Mouse (Mus musculus) G1E (cell line): ENCODE measurements around the gene Fbxo28. TPM values are rescaled to one million over a fixed set of nuclear protein-coding genes. Genes with fewer than 3 reads are reported as not detected.

Experiments
- ATAC-seq: 2 replicates; pipeline ENCODE4 v1.8.0; 2016; ENCODE audit warnings: mild to moderate bottlenecking; ENCODE audit not compliant: insufficient number of reproducible peaks, poor library complexity, low FRiP score, severe bottlenecking; ENCODE audit errors: extremely low read depth
- DNase-seq: peaks from one replicate; pipeline ENCODE4 v3.0.0; 2012; ENCODE audit warnings: low spot score
- H3K27me3 ChIP-seq: 2 replicates; pipeline ENCODE4 v1.6.1; 2012; ENCODE audit warnings: mild to moderate bottlenecking, low read length, inconsistent platforms; ENCODE audit not compliant: insufficient read depth
- H3K36me3 ChIP-seq: replicated peaks from 2 replicates; pipeline ENCODE3; 2012; ENCODE audit warnings: mild to moderate bottlenecking, inconsistent platforms
- H3K4me1 ChIP-seq: 2 replicates; pipeline ENCODE4 v1.6.1; 2012; ENCODE audit warnings: low read depth, low read length, inconsistent platforms, mixed read lengths; ENCODE audit not compliant: insufficient read depth
- H3K4me3 ChIP-seq: 2 replicates; pipeline ENCODE4 v1.5.1; 2012; ENCODE audit warnings: low read depth, mild to moderate bottlenecking, inconsistent platforms, low read length, moderate library complexity, mixed read lengths
- H3K9me3 ChIP-seq: replicated peaks from 2 replicates; pipeline ENCODE4 v1.6.1; 2012; ENCODE audit warnings: inconsistent platforms
- CTCF ChIP-seq: IDR thresholded peaks from 2 replicates; pipeline ENCODE4 v1.5.1; 2012; ENCODE audit warnings: low read depth, low read length, inconsistent platforms, mixed read lengths
- GATA1 ChIP-seq: IDR thresholded peaks from 2 replicates; pipeline ENCODE4 v1.6.1; 2012; ENCODE audit warnings: borderline replicate concordance, low read length, inconsistent platforms, mixed read lengths
- GATA2 ChIP-seq: IDR thresholded peaks from 2 replicates; pipeline ENCODE4 v1.6.1; 2012; ENCODE audit warnings: low read depth, low read length, inconsistent platforms, borderline replicate concordance
- POLR2AphosphoS5 ChIP-seq: IDR thresholded peaks from 2 replicates; pipeline ENCODE4 v1.6.1; 2012; ENCODE audit warnings: low read depth, low read length, inconsistent platforms; ENCODE audit not compliant: insufficient replicate concordance
- TAL1 ChIP-seq: conservative IDR thresholded peaks from 2 replicates; pipeline ENCODE4 v1.6.1; 2012; ENCODE audit warnings: low read depth, low read length, inconsistent platforms, mixed read lengths
- polyA plus RNA-seq: library from polyadenylated mRNA; stranded (reverse); fragments of >175 nt; gene quantifications from 2 replicates; pipeline ENCODE4 v1.2.3, GENCODE M21; 2012
- total RNA-seq, 2 experiments: library from RNA; stranded (forward) in 1 of 2; stranded (reverse) in 1 of 2; fragments of 200-1000 nt in 1 of 2; fragments of >200 nt in 1 of 2; fragmentation: Nextera tagmentation in 1 of 2; gene quantifications; 2 replicates each; pipeline ENCODE4 v1.2.3; 2014 to 2017

The Fbxo28 gene
- total and polyA plus RNA-seq, 3 experiments: 23.9 to 27.5 (median 26.5) TPM

DNA sequence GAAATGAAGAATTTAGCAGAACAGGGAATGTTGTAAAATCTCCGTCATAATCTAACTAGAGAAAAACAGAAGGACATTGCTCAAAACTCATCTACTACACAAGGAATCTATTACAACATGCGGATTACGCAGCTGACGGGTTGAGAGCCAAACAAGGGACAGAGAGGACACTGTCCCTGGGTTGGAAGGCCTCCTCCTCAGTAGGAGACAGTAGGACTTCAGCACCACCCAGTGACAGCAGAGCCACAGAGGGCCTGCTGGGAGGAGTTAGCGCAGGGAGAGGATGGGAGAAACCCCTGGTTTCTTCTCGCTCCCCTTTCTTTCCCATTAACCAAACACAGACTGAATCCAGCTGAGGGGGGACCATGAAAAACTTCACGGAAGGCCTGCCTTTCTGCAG, 53.6 kb downstream of the Fbxo28 start:
- Histone ChIP-seq H3K9me3 (no peaks in the 10 kb centered on the region), H3K36me3 (no peaks in the 10 kb centered on the region), H3K4me1 (peaks cover 13% of the 10 kb centered on the region), H3K4me3 (no peak overlapping the region), H3K27me3 (peaks cover 6% of the 10 kb centered on the region; the same call in 1 of the 2 replicates)
- ATAC-seq (no peak), DNase-seq (no peak)
- TF ChIP-seq POLR2AphosphoS5 (no peak), GATA2 (no peak), CTCF (no peak), GATA1 (no peak), TAL1 (no peak)

DNA sequence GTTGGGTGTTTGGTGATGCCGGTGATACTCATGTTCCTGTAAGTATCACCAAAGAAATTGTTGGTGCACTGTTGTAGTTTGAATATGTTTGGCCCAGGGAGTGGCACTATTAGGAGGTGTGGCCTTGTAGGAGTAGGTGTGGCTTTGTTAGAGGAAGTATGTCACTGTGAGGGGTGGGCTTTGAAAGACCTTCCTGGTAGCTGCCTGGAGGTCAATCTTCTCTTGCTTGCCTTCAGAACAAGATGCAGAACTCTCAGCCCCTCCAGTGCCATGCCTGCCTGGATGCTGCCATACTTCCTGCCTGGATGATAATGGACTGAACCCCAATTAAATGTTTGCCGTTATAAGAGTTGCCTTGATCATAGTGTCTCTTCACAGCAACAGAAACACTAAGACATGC, 56.6 kb downstream of the Fbxo28 start:
- no peak for DNase-seq
- H3K4me3 ChIP-seq: no peak overlapping the region
- no peaks in the 10 kb centered on the region for H3K9me3 ChIP-seq
- no peak for TF ChIP-seq GATA1
- TF ChIP-seq CTCF: no peak
- TF ChIP-seq POLR2AphosphoS5: no peak
- no peak for TF ChIP-seq GATA2
- TF ChIP-seq TAL1: no peak
- H3K27me3 ChIP-seq: peaks cover 6% of the 10 kb centered on the region; the same call in 1 of the 2 replicates
- H3K4me1 ChIP-seq: peaks cover 35% of the 10 kb centered on the region
- peaks cover 12% of the 10 kb centered on the region for H3K36me3 ChIP-seq
- no peak for ATAC-seq

DNA sequence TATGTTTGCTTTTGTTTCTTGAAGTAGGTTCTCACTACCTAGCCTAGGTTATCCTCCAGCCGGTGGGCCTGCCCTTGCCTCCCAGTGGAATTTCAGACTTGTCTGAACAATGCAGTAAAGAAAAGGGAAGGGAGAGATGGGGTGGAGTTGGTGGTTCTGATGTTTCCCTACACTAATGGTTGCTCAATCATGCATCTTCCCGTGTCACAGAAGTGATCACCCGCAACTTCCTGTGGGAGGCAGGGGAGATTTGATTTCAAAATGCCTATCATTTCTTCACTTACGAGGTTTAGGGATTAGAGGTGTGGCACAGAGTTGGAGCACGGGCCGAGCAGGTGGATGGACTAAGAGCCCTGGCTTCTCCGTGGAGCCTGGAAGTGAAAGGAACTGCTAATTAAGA, 58.2 kb downstream of the Fbxo28 start:
- ATAC-seq (no peak), DNase-seq (no peak)
- Histone ChIP-seq H3K36me3 (peaks cover 25% of the 10 kb centered on the region), H3K4me1 (peaks cover 38% of the 10 kb centered on the region), H3K27me3 (peaks cover 6% of the 10 kb centered on the region; the same call in 1 of the 2 replicates), H3K9me3 (no peaks in the 10 kb centered on the region), H3K4me3 (no peak overlapping the region; the same call in 1 of the 2 replicates)
- TF ChIP-seq CTCF (no peak), TAL1 (no peak)

DNA sequence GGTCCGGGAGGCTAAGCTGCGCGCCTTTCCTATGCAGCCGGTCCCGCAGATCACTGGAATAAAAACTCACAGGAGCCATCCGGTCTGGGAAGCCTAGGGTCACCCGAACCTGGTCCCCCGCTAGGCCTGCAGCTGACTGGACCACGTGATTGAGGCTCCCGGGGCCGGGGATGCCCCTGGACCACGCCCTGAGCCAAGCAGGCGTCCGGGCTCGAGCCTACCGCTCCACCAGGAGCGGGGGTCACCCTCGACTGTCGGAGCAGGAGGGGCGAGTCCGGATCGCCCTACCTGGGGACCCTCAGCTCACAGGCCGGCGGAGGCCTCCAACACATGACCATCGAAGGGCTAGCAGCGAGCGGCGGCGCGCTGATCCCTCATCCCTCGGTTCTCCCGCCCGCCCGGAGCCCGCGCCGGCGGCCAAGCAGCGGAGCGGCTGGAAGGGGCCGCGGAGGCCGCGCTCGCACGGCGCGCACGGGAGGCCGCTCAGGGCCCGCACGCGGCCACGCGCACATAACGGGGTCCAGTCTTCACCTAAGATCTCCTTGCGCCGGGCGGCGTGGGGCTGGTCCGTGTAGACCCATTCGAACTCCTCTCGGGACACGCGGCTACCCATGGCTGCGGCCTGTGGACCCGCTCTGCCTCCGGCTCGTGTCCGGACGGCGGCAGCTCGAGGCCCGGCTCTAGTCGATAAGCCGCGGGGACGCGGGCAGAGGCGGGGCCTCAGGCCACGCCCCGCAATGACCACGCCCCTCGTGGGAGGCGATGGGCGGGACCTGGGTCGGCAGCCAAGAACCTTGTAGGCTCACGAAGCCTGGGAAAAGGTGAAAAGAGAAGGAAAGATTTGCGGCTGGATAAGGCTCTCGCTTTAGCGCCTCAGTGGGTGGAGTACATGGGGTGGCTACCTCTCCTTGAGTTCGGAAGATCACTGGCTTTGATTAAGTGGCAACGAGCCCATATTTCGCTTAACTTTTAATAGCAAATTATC, 59.0 kb downstream of the Fbxo28 start, which contains the start of gene Degs1:
Degs1 (minus strand) TSS at position 714 of the 985 bp plus-strand sequence.
- peak within 1 kb of the TSS; percentile 88 for H3K4me3 ChIP-seq
- 0 out of 2 replicates have a peak, but pooled peaks cover 3% of the 10 kb centered on the region for H3K27me3 ChIP-seq
- ATAC-seq: peak; percentile 65
- peaks cover 33% of the 10 kb centered on the region for H3K36me3 ChIP-seq
- no peaks in the 10 kb centered on the region for H3K9me3 ChIP-seq
- TF ChIP-seq GATA1 (no peak), POLR2AphosphoS5 (no peak), TAL1 (no peak), GATA2 (no peak), CTCF (no peak)
- H3K4me1 ChIP-seq: peaks cover 44% of the 10 kb centered on the region
- DNase-seq: peak; percentile 96

DNA sequence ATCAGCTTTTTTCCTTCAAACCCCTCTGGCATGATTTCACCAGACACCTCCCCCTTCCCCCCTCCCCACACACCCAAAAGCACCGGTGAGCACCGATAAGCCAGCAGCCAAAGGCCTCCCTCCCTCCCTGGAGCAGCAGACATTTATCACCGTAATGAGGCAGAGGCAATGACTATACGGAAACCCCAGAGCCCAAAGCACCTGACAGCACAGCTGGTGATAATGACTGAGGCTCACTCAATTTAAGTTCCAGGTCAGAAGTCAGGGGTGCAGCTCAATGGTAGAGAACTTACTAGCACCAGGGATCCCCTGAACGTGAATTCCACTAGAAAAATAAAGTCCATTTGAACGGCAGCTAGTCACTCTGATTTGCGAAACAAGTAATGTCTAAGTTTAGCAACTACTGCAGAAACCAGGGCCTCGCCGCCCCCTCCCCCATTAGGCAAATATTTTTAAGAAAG, 60.1 kb downstream of the Fbxo28 start:
- peak; percentile 64 for ATAC-seq
- Histone ChIP-seq H3K36me3 (peaks cover 44% of the 10 kb centered on the region), H3K27me3 (no peaks in the 10 kb centered on the region), H3K4me1 (peaks cover 45% of the 10 kb centered on the region), H3K4me3 (peak overlapping the region; percentile 88; the same call in 1 of the 2 replicates), H3K9me3 (no peaks in the 10 kb centered on the region)
- peak; percentile 51 for DNase-seq
- TF ChIP-seq POLR2AphosphoS5 (no peak), GATA1 (no peak), GATA2 (no peak), CTCF (no peak), TAL1 (no peak)

DNA sequence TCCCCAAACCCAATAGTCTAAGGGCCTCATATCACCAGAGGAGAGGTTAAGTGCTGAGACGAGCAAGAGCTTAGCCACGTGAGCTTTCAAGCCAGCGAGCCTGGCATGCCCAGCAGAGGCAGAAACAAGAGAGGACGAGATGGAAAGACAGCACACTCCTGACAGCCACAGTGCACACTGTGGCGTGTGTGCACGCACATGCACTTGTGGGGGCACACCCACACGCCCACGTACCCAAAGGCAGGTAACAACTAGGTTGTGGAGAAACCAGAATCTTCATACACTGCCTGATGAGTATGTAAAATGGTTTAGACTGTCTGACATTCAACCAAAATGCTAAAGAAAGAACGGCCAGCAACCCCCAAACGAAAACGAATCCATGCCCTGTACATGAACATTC, 60.9 kb downstream of the Fbxo28 start:
- Histone ChIP-seq H3K4me1 (peaks cover 45% of the 10 kb centered on the region), H3K27me3 (no peaks in the 10 kb centered on the region), H3K36me3 (peaks cover 50% of the 10 kb centered on the region), H3K4me3 (peak overlapping the region; percentile 60; the same call in 1 of the 2 replicates), H3K9me3 (no peaks in the 10 kb centered on the region)
- no peak for TF ChIP-seq GATA1
- TF ChIP-seq TAL1: no peak
- no peak for TF ChIP-seq POLR2AphosphoS5
- TF ChIP-seq CTCF: no peak
- no peak for TF ChIP-seq GATA2
- ATAC-seq (no peak), DNase-seq (no peak)
